Comparison of ENCODE assay signal across 7 mouse cellular contexts in the genomic region with DNA sequence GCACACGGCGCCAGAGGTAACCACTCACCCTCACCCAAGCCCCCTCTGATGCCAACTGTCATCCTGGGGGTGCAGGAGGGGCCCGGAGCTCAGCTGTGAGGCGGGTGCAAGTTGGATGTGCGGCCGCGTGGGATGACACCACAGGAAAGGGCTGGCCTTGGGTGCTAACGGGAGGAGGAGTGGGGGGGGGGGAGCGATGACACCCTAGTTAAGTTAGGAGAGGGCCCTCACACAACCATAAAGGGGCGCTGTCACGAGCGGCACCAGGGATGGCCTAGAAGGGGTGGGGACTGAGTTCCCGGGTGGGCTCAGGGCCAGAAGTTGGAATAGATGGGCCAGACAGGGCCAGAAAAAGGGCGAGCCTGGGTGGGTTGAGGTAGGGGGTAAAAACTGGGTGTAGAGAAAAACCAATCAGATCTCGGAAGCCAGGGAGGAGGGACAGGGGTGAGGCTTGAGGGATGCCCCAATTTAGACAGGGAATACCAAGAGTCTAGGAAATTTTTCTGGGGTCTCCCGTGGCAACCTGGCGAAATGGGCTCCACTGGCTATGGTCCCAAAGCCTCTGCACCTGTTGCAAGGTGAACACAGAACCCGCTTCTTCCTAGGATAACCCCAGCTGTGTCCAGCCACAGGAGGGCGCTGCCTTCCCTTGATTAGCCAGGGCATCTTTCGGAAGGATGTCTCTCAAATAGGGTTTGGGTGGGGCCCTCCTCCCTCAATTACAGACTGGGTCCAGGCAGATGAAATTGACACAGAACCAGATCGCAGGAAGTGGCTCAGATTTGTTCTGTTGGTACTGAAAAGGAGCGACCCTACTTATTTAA. TPM values are rescaled to one million over a fixed set of nuclear protein-coding genes. Genes with fewer than 3 reads are reported as not detected.
DNase-seq lines count a peak whose midpoint lies in the region; ATAC-seq lines count a peak whose summit lies in the region.

No protein-coding gene starts in this region.

- H3K4me3 ChIP-seq in forebrain, embryonic 10.5 days: peak overlapping the region; percentile 56; the same call in 1 of the 2 replicates
- peak overlapping the region; percentile 61 for H3K4me3 ChIP-seq in limb, embryonic 13.5 days
- H3K4me3 ChIP-seq in midbrain, embryonic 14.5 days (replicated peaks; ENCODE audit: low read depth, low read length): no peak overlapping the region

- peak; percentile 33 for DNase-seq in urinary bladder, adult 2 months (ENCODE audit: low spot score)
- DNase-seq in urinary bladder, postnatal 10 days (ENCODE audit: low spot score): no peak
- DNase-seq in forebrain, embryonic 10.5 days (ENCODE audit: extremely low spot score, low spot score): peak; percentile 12
- DNase-seq in heart, postnatal 14 days: peak; percentile 50 to 68
- DNase-seq in midbrain, embryonic 14.5 days: peak; percentile 7
- DNase-seq in embryo, embryonic 11 days: no peak

- WGBS in forebrain, embryonic 10.5 days: 85% methylated on average over 22 of the region's 22 CpGs
- WGBS in limb, embryonic 13.5 days: 82% methylated on average over 22 of the region's 22 CpGs
- 74% methylated on average over 22 of the region's 22 CpGs for WGBS in midbrain, embryonic 14.5 days

- intact Hi-C loops in heart, postnatal 14 days (cut with DNase I): loop anchor here (5.0 kb wide), 1 partner anchor 34 kb away; a partner anchor contains a TSS

- ATAC-seq in limb, embryonic 13.5 days (ENCODE audit: low FRiP score, low read depth): no peak
- no peak for ATAC-seq in midbrain, embryonic 14.5 days (ENCODE audit: low FRiP score, low TSS enrichment)

- H3K36me3 ChIP-seq in forebrain, embryonic 10.5 days (replicated peaks): no peaks in the 10 kb centered on the region
- no peaks in the 10 kb centered on the region for H3K36me3 ChIP-seq in limb, embryonic 13.5 days
- H3K36me3 ChIP-seq in midbrain, embryonic 14.5 days (ENCODE audit: control insufficient read depth, insufficient read depth, low read length): no peaks in the 10 kb centered on the region

- H3K27ac ChIP-seq in forebrain, embryonic 10.5 days: peak overlapping the region; percentile 85; the same call in 1 of the 2 replicates
- H3K27ac ChIP-seq in limb, embryonic 13.5 days: peak overlapping the region; percentile 95; the same call in 1 of the 2 replicates
- H3K27ac ChIP-seq in midbrain, embryonic 14.5 days (replicated peaks; ENCODE audit: low read depth, low read length): no peak overlapping the region

- H3K9ac ChIP-seq in limb, embryonic 13.5 days: peak overlapping the region; percentile 76
- no peak overlapping the region for H3K9ac ChIP-seq in midbrain, embryonic 14.5 days (replicated peaks; ENCODE audit: low read length)

- H3K9me3 ChIP-seq in forebrain, embryonic 10.5 days: no peaks in the 10 kb centered on the region
- H3K9me3 ChIP-seq in limb, embryonic 13.5 days: no peaks in the 10 kb centered on the region
- no peaks in the 10 kb centered on the region for H3K9me3 ChIP-seq in midbrain, embryonic 14.5 days (ENCODE audit: control insufficient read depth, low read length)

- peak overlapping the region; percentile 77 for H3K4me2 ChIP-seq in limb, embryonic 13.5 days (replicated peaks)
- H3K4me2 ChIP-seq in midbrain, embryonic 14.5 days (ENCODE audit: low read length): peak overlapping the region; percentile 64

- peaks cover 45% of the 10 kb centered on the region for H3K27me3 ChIP-seq in forebrain, embryonic 10.5 days (ENCODE audit: poor library complexity, severe bottlenecking)
- no peaks in the 10 kb centered on the region for H3K27me3 ChIP-seq in limb, embryonic 13.5 days
- peaks cover 16% of the 10 kb centered on the region for H3K27me3 ChIP-seq in midbrain, embryonic 14.5 days (ENCODE audit: control insufficient read depth, insufficient read depth, low read length)

- peaks cover 67% of the 10 kb centered on the region for H3K4me1 ChIP-seq in forebrain, embryonic 10.5 days
- H3K4me1 ChIP-seq in limb, embryonic 13.5 days: peaks cover 65% of the 10 kb centered on the region
- H3K4me1 ChIP-seq in midbrain, embryonic 14.5 days (ENCODE audit: control insufficient read depth, insufficient read depth, low read length): peaks cover 31% of the 10 kb centered on the region

RNA-seq across cellular contexts. Expression of a gene that starts 1.2 kb away (rescaled TPM):
- 1.5 and 4.1 TPM in 2 replicates for polyA plus RNA-seq in urinary bladder, adult 2 months (2012; rRNA removed)
- 4.3 and 5.3 TPM in 2 replicates for polyA plus RNA-seq in forebrain, embryonic 10.5 days (2016; fragmentation: Nextera tagmentation; extraction: Ambion mirVana)
- total RNA-seq in heart, postnatal 14 days (2021): 1 to 10 TPM; 4.9 to 5.4 TPM
- polyA plus RNA-seq in limb, embryonic 13.5 days (2015; fragmentation: Nextera tagmentation; extraction: Ambion mirVana): 12.9 and 14.9 TPM in 2 replicates
- polyA plus RNA-seq in midbrain, embryonic 14.5 days (2014; fragmentation: Nextera tagmentation; extraction: Ambion mirVana): 1.5 and 4.6 TPM in 2 replicates

RNA-seq across cellular contexts. Expression of a gene that starts 12.8 kb away (rescaled TPM):
- 0.08 and 0.18 TPM in 2 replicates for polyA plus RNA-seq in urinary bladder, adult 2 months (2012; rRNA removed)
- polyA plus RNA-seq in forebrain, embryonic 10.5 days (2016; fragmentation: Nextera tagmentation; extraction: Ambion mirVana): 0.11 and 0.12 TPM in 2 replicates
- under 1 TPM; 0.05 TPM for total RNA-seq in heart, postnatal 14 days (2021)
- polyA plus RNA-seq in limb, embryonic 13.5 days (2015; fragmentation: Nextera tagmentation; extraction: Ambion mirVana): 0.06 and 0.17 TPM in 2 replicates
- 4.3 and 4.9 TPM in 2 replicates for polyA plus RNA-seq in midbrain, embryonic 14.5 days (2014; fragmentation: Nextera tagmentation; extraction: Ambion mirVana)

RNA-seq across cellular contexts. Expression of a gene that starts 33.3 kb away (rescaled TPM):
- 104 and 116 TPM in 2 replicates for polyA plus RNA-seq in urinary bladder, adult 2 months (2012; rRNA removed)
- polyA plus RNA-seq in forebrain, embryonic 10.5 days (2016; fragmentation: Nextera tagmentation; extraction: Ambion mirVana): 149 and 150 TPM in 2 replicates
- 100 to 1,000 TPM; 101 to 108 TPM for total RNA-seq in heart, postnatal 14 days (2021)
- polyA plus RNA-seq in limb, embryonic 13.5 days (2015; fragmentation: Nextera tagmentation; extraction: Ambion mirVana): 115 and 118 TPM in 2 replicates
- 112 and 118 TPM in 2 replicates for polyA plus RNA-seq in midbrain, embryonic 14.5 days (2014; fragmentation: Nextera tagmentation; extraction: Ambion mirVana)

Comparison
In these comparisons a context has a peak if more than half of its experiments do, and no peak if none do; other contexts are left out.
1. DNase-seq: peak in urinary bladder, adult 2 months (single experiment), forebrain, embryonic 10.5 days (single experiment), heart, postnatal 14 days (2 of 2) and midbrain, embryonic 14.5 days (single experiment); none in urinary bladder, postnatal 10 days (single experiment) and embryo, embryonic 11 days (single experiment).